Mouse (Mus musculus): ENCODE measurements at regions not wholly inside any gene's neighbourhood (a gene's known extent, or its start where the extent isn't known, plus 50 kb on each side); places are given as distances from the start of the nearest gene placed in this dataset.

- TF ChIP-seq CTCF (IDR thresholded peaks at IDR 0.05; ENCODE audit: low read depth) (no peak; the same call in 1 of the 2 replicates), EP300 (IDR thresholded peaks at IDR 0.05; ENCODE audit: low read depth) (no peak)
These were observed 1382.6 kb upstream of the Dsel start for GRCm38 (mm10) chr1:113247325-113247724.
